Mouse (Mus musculus) central nervous system, embryonic 14 days (tissue): Measurements from ENCODE around the gene Slc6a20b. TPM values are rescaled to one million over a fixed set of nuclear protein-coding genes. Genes with fewer than 3 reads are reported as not detected.

ENCODE experiments used
- polyA plus RNA-seq: library from polyadenylated mRNA; depleted of rRNA; stranded (reverse); fragments of >200 nt; gene quantifications from 2 replicates; pipeline ENCODE4 v1.2.3, GENCODE M21; 2012; rRNA removed

Gene Slc6a20b
- 0.27 and 0.33 TPM in 2 replicates for polyA plus RNA-seq

GRCm38 (mm10) chr9:123632281-123632680 lies at the start of gene Slc6a20b:
Gene Slc6a20b, minus strand, starts transcription at chr9:123632565.

GRCm38 (mm10) chr9:123678327-123679105 lies 46.2 kb upstream of the Slc6a20b start, which contains the start of the genes Ccr9 and Slc6a20a:
Gene Ccr9, plus strand, starts transcription at chr9:123678439.
Gene Slc6a20a, minus strand, starts transcription at chr9:123678885.

Other genes starting within 250 kb of the Slc6a20b start
- 15.9 and 16.7 TPM in 2 replicates for gene Limd1, start 153.9 kb downstream of the Slc6a20b start, polyA plus RNA-seq
- gene Sacm1l, start 102.8 kb downstream of the Slc6a20b start, polyA plus RNA-seq: 23.7 and 27.2 TPM in 2 replicates
- gene Ccr9, start 45.9 kb upstream of the Slc6a20b start, polyA plus RNA-seq: 0.18 and 0.20 TPM in 2 replicates
- 6.7 and 6.9 TPM in 2 replicates for gene Slc6a20a, start 46.3 kb upstream of the Slc6a20b start, polyA plus RNA-seq
- 24.8 and 26.2 TPM in 2 replicates for gene Lztfl1, start 85.1 kb upstream of the Slc6a20b start, polyA plus RNA-seq
- not detected in 2 replicates for gene Cxcr6, start 173.9 kb upstream of the Slc6a20b start, polyA plus RNA-seq
- gene Fyco1, start 219.3 kb upstream of the Slc6a20b start, polyA plus RNA-seq: 6.5 and 8.1 TPM in 2 replicates
- not detected in 2 replicates for gene Xcr1, start 229.5 kb upstream of the Slc6a20b start, polyA plus RNA-seq